Mouse (Mus musculus) CD4-positive helper T cell, adult 2 months (primary cell): ENCODE measurements around the gene Gm9936.
"Not testable (repeated sequence)": the region's sequence is repeated elsewhere in the genome, so short reads cannot be mapped to it uniquely, and the experiment has no call there.

Source experiments
- DNase-seq: peaks from one replicate; pipeline ENCODE4 v3.0.0-alpha.2; 2012; ENCODE audit warnings: low read depth, missing footprints, low spot score

The Gm9936 gene

DNA sequence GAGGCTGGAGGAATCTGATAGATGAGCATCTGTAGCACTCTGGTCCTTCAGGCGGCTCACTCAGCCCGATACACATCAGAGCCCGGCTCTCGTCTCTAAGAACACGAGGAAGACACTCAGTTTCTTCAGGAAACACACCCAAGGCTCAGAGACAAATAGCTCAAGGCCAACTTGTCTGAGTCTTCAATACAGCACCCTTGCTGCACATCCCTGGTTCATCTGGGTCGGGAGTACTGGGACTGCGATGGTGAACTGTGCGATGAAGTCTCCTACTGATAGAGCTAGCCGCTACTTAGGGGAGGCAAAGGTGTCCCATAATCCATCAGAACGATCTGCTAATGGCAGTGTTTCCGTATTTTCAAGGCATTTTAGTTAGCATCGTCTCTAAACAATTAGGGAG lies at the start of gene Gm9936:
Gene Gm9936 (minus strand): TSS at position 101 of the 400 bp plus-strand sequence.
- DNase-seq: no peak

GRCm38 (mm10) chr5:114902413-114902812 lies 43.9 kb upstream of the Gm9936 start:
- peak; percentile 65 for DNase-seq

DNA sequence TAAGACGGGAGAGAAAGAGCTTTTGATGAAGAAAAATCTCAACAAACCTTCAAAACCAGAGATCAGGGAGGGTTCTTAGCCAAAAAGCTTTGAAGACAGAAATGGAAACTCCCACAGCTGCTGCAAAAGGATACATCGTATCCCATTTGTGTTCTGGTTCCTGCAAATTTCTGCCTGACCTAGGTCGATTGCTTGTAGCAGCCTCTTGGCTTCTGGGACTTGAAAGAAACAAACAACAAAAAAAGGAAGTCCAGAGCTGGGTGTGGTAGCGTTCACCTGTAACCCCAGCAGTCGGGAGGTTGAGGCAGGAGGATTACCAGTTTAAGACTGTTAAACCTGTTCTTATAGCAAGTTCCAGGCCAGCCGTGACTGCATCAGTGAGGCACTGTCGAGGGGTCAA lies 40.4 kb upstream of the Gm9936 start:
- no peak for DNase-seq

DNA sequence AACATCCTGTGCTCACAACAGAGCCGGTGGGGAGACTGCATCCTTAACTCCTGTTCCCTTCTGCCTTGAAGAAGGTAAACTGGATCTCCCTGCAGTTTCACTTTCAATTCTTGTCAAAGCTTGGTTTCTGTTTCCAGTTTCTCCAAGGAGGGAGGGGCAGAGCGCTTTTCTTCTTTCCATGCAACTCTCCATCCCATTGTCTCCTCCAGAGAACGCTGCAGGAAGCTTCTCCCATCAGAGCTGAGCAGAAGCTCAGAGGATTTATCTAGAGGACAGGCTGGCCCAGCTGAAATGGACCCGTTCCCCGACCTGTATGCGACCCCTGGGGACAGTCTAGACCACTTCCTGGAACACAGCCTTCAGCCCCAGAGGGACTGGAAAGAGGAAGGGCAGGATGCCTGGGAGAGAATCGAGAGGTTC lies 38.9 kb upstream of the Gm9936 start:
- DNase-seq: peak; percentile 86

- DNase-seq: peak; percentile 80
Observed at GRCm38 (mm10) chr5:114896688-114897373, 38.3 kb upstream of the Gm9936 start, which contains the start of gene Oasl2. Gene Oasl2 (plus strand): TSS chr5:114896936.

GRCm38 (mm10) chr5:114895542-114895941 lies 37.1 kb upstream of the Gm9936 start:
- DNase-seq: no peak

- DNase-seq: no peak
Observed at GRCm38 (mm10) chr5:114888995-114889394, 30.5 kb upstream of the Gm9936 start.

DNA sequence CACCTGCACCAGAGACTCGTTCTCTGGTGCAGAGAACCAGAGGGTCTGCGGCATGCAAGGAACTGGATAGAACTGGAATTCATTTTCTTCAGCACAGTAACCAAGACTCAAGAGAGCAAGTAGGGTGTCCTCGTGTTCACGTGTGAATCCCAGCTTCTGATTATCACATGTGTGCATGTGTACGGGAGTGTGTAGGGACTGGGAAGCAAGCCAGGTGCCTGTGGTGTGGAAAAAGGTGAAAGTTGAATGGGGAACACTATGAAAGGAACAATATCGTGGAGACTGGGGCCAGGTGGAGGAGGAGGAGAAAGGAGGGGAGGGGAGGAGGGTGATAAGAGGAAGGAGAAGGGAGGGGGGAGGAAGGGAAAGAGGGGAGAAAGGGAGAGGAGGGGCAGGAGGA lies 28.3 kb upstream of the Gm9936 start:
- no peak for DNase-seq

DNA sequence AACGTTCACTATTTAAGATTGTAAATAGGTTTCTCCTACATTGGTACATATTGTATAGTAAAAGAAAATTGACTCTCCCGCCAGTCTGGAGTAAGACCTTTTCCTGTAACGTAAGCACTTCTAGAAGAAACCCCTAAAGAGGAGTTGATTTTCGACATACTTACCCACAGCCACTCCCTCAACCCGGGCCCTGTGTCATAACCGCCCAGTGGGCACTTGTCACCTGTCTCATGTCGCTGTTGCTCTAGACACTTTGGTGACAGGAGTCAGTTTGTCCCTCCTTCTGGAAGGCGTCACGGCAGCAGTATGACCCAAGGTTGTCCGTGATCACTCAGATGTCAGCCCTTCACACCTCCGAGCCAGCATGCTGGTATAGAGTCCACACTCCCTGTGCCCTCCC lies 24.5 kb upstream of the Gm9936 start:
- no peak for DNase-seq

- DNase-seq: not testable (repeated sequence)
Observed at GRCm38 (mm10) chr5:114882319-114882718, 23.8 kb upstream of the Gm9936 start.

GRCm38 (mm10) chr5:114879399-114879798 lies 20.9 kb upstream of the Gm9936 start:
- DNase-seq: no peak

- DNase-seq: no peak
Observed at GRCm38 (mm10) chr5:114877487-114877886, 19.0 kb upstream of the Gm9936 start.

GRCm38 (mm10) chr5:114876331-114876730 lies 17.8 kb upstream of the Gm9936 start:
- DNase-seq: no peak

DNA sequence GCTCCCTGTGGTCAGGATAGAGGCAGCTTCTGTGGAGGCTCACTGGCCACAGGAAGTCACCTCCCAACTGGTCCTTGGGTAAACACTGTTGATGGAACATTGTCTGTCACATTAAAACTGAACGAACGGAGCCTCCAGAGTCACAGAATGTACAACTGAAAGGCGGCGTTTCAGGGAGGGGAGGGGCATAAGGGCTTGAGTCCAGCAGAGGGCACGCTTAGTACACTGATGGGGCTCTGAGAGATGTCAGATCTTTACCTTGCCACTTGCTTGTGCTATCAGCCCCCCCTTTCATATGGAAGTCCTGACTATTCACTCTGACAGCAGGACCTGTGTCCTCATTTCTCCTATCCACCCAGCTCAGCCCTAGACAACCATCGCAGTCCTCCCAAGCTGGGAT lies 17.4 kb upstream of the Gm9936 start:
- peak; percentile 37 for DNase-seq

GRCm38 (mm10) chr5:114865279-114865678 lies 6.8 kb upstream of the Gm9936 start:
- no peak for DNase-seq

DNA sequence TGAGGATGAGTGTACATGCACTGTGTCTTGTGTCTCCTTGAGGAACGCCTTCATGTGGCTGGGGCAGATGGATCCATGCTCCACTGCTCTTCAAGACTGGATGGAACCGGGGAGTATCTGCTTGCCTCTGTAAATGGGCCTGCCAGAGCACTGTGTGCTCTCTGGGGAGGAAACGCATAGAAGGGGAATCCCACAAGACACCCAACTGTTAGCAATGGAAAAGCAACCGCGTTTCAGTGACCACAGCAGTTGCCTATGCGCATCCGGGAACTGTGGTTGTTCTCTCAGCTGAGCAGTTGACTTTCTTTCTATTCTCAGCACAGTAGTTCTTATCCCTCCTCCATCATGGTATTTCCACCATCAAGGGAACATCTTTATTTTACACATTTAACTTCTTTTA lies 6.3 kb upstream of the Gm9936 start:
- DNase-seq: peak; percentile 80

DNA sequence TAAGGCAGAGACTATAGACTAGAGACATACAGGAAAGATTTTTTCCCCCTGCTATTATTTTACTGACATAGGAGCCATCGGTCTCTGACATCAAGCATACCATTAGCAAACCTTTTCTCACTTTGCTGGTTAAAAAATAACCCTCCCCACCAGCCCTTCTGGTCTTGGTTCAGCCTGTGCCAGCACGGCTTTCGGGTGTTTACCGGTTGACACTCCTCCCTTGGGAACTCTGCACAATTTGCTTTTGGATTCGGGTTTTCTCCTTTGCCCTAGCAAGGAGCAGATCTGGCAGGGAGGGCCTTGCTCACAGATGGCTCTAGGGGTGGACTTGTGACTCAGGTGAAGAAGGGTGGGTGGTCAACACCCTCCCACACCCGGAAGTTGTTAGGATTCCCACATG lies 3.2 kb upstream of the Gm9936 start:
- no peak for DNase-seq

GRCm38 (mm10) chr5:114859253-114859652 lies 771 bp upstream of the Gm9936 start:
- peak; percentile 74 for DNase-seq

- DNase-seq: not testable (repeated sequence)
Observed at GRCm38 (mm10) chr5:114853364-114853763, 5.1 kb downstream of the Gm9936 start, which contains the start of gene 4930519G04Rik. Gene 4930519G04Rik (plus strand): TSS chr5:114853664.

DNA sequence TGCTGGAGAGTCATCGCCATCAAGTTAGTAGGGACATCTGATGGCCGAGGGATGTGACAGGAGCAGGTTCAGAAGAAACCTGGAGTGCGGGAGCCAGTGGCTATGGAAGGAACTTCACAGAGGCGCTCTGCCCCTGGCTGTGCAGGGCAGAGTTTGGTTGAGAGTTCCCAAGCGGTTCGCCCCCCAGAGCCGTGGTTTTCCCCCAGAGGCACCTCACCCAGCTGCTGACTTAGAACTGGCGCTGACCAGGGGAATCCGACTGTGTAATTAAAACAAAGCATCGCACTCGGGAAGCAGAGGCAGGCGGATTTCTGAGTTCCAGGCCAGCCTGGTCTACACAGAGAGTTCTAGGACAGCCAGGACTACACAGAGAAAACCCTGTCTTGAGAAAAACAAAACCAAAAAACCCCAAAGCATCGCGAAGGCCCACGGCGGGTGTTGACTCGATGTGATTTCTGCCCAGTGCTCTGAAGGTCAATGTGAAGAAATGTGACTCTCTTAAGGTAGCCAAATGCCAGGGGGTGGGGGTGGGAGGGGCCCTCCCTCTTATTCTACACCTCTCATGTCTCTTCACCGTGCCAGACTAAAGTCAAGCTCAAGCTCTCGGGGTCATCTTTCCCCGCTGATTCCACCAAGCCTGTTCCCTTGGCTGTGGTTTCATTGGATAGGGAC lies 6.8 kb downstream of the Gm9936 start:
- no peak for DNase-seq

DNA sequence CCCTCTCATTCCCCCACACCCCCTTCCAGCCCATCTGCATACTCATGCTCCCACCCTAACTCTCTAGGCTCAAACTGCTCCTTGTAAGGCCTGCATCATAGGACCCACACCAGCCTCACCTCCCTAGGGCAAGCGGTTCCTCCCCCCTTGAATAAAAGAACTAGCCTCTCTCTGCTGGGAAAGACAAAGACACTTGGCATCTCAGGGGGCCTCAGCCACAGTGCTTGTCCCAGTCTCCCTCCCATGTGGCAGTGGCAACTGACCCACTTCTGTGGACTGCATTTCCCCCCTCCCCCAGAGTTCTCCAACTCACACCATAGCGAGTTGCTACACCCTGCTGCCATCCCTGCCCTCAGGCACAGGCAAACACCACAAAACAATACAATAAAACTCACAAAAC lies 14.1 kb downstream of the Gm9936 start:
- not testable (repeated sequence) for DNase-seq

- DNase-seq: no peak
Observed at GRCm38 (mm10) chr5:114842674-114843073, 15.8 kb downstream of the Gm9936 start.

- not testable (repeated sequence) for DNase-seq
Observed at GRCm38 (mm10) chr5:114842155-114842554, 16.3 kb downstream of the Gm9936 start.
